Mouse (Mus musculus): ENCODE measurements around the gene Tenm4. TPM values are rescaled to one million over a fixed set of nuclear protein-coding genes. Genes with fewer than 3 reads are reported as not detected.

Gene Tenm4
- polyA plus RNA-seq, 1 experiment from 2014 or later, result 7.3 TPM

- Histone ChIP-seq H3K4me2 (no peak overlapping the region), H3K27me3 (replicated peaks; ENCODE audit: control insufficient read depth, insufficient read depth, low read length) (no peaks in the 10 kb centered on the region), H3K4me1 (replicated peaks; ENCODE audit: control insufficient read depth, insufficient read depth, low read length) (no peaks in the 10 kb centered on the region), H3K4me3 (ENCODE audit: low read depth, low read length) (no peak overlapping the region), H3K9me3 (ENCODE audit: control insufficient read depth, low read length) (no peaks in the 10 kb centered on the region), H3K27ac (ENCODE audit: low read depth, low read length) (no peak overlapping the region), H3K36me3 (ENCODE audit: control insufficient read depth, insufficient read depth, low read length) (no peaks in the 10 kb centered on the region), H3K9ac (ENCODE audit: low read depth, low read length) (no peak overlapping the region)
- DNase-seq (ENCODE audit: low spot score), result no peak
- WGBS, result 80% methylated on average over 8 of the region's 8 CpGs
- no peak for ATAC-seq (replicated peaks; ENCODE audit: low FRiP score)
These were observed 5.7 kb downstream of the Tenm4 start for GRCm38 (mm10) chr7:96176781-96177180.

GRCm38 (mm10) chr7:96181751-96182150, 10.7 kb downstream of the Tenm4 start:
- Histone ChIP-seq H3K4me1 (replicated peaks; ENCODE audit: control insufficient read depth, insufficient read depth, low read length) (no peaks in the 10 kb centered on the region), H3K4me3 (ENCODE audit: low read depth, low read length) (no peak overlapping the region), H3K9me3 (ENCODE audit: control insufficient read depth, low read length) (no peaks in the 10 kb centered on the region), H3K4me2 (no peak overlapping the region), H3K9ac (ENCODE audit: low read depth, low read length) (no peak overlapping the region), H3K27ac (ENCODE audit: low read depth, low read length) (no peak overlapping the region), H3K27me3 (replicated peaks; ENCODE audit: control insufficient read depth, insufficient read depth, low read length) (no peaks in the 10 kb centered on the region), H3K36me3 (ENCODE audit: control insufficient read depth, insufficient read depth, low read length) (no peaks in the 10 kb centered on the region)
- no peak for ATAC-seq (replicated peaks; ENCODE audit: low FRiP score)
- WGBS, result 76% methylated on average over 4 of the region's 4 CpGs
- DNase-seq (ENCODE audit: low spot score), result no peak

GRCm38 (mm10) chr7:96183195-96183594, 12.1 kb downstream of the Tenm4 start:
- H3K4me3 ChIP-seq (ENCODE audit: low read depth, low read length), result no peak overlapping the region
- ATAC-seq (replicated peaks; ENCODE audit: low FRiP score) (no peak), DNase-seq (ENCODE audit: low spot score) (no peak)
- H3K36me3 ChIP-seq (ENCODE audit: control insufficient read depth, insufficient read depth, low read length), result no peaks in the 10 kb centered on the region
- 91% methylated on average over 1 of the region's 1 CpGs for WGBS
- H3K4me2 ChIP-seq, result no peak overlapping the region
- H3K9me3 ChIP-seq (ENCODE audit: control insufficient read depth, low read length), result no peaks in the 10 kb centered on the region
- no peaks in the 10 kb centered on the region for H3K4me1 ChIP-seq (replicated peaks; ENCODE audit: control insufficient read depth, insufficient read depth, low read length)
- H3K27ac ChIP-seq (ENCODE audit: low read depth, low read length), result no peak overlapping the region
- H3K9ac ChIP-seq (ENCODE audit: low read depth, low read length), result no peak overlapping the region
- no peaks in the 10 kb centered on the region for H3K27me3 ChIP-seq (replicated peaks; ENCODE audit: control insufficient read depth, insufficient read depth, low read length)

- no peak overlapping the region for H3K4me3 ChIP-seq (ENCODE audit: low read depth, low read length)
- ATAC-seq (replicated peaks; ENCODE audit: low FRiP score) (no peak), DNase-seq (ENCODE audit: low spot score) (no peak)
- H3K27ac ChIP-seq (ENCODE audit: low read depth, low read length), result no peak overlapping the region
- no peaks in the 10 kb centered on the region for H3K36me3 ChIP-seq (ENCODE audit: control insufficient read depth, insufficient read depth, low read length)
- H3K27me3 ChIP-seq (replicated peaks; ENCODE audit: control insufficient read depth, insufficient read depth, low read length), result no peaks in the 10 kb centered on the region
- H3K4me1 ChIP-seq (replicated peaks; ENCODE audit: control insufficient read depth, insufficient read depth, low read length), result no peaks in the 10 kb centered on the region
- WGBS, result 80% methylated on average over 9 of the region's 9 CpGs
- no peak overlapping the region for H3K9ac ChIP-seq (ENCODE audit: low read depth, low read length)
- no peaks in the 10 kb centered on the region for H3K9me3 ChIP-seq (ENCODE audit: control insufficient read depth, low read length)
- no peak overlapping the region for H3K4me2 ChIP-seq
These were observed 14.4 kb downstream of the Tenm4 start for GRCm38 (mm10) chr7:96185411-96185810.

GRCm38 (mm10) chr7:96203812-96204560, 32.9 kb downstream of the Tenm4 start:
- Histone ChIP-seq H3K9ac (ENCODE audit: low read depth, low read length) (no peak overlapping the region), H3K4me1 (replicated peaks; ENCODE audit: control insufficient read depth, insufficient read depth, low read length) (no peaks in the 10 kb centered on the region), H3K27ac (ENCODE audit: low read depth, low read length) (no peak overlapping the region), H3K27me3 (replicated peaks; ENCODE audit: control insufficient read depth, insufficient read depth, low read length) (peaks cover 16% of the 10 kb centered on the region), H3K4me3 (ENCODE audit: low read depth, low read length) (no peak overlapping the region), H3K36me3 (ENCODE audit: control insufficient read depth, insufficient read depth, low read length) (no peaks in the 10 kb centered on the region), H3K9me3 (ENCODE audit: control insufficient read depth, low read length) (no peaks in the 10 kb centered on the region), H3K4me2 (no peak overlapping the region)
- WGBS, result 68% methylated on average over 10 of the region's 10 CpGs
- ATAC-seq (replicated peaks; ENCODE audit: low FRiP score) (no peak), DNase-seq (ENCODE audit: low spot score) (no peak)

GRCm38 (mm10) chr7:96204809-96205350, 33.8 kb downstream of the Tenm4 start:
- 26% methylated on average over 10 of the region's 10 CpGs for WGBS
- H3K36me3 ChIP-seq (ENCODE audit: control insufficient read depth, insufficient read depth, low read length), result no peaks in the 10 kb centered on the region
- ATAC-seq (replicated peaks; ENCODE audit: low FRiP score), result no peak
- no peaks in the 10 kb centered on the region for H3K9me3 ChIP-seq (ENCODE audit: control insufficient read depth, low read length)
- H3K27me3 ChIP-seq (replicated peaks; ENCODE audit: control insufficient read depth, insufficient read depth, low read length), result peaks cover 25% of the 10 kb centered on the region
- H3K9ac ChIP-seq (ENCODE audit: low read depth, low read length), result no peak overlapping the region
- no peak for DNase-seq (ENCODE audit: low spot score)
- no peaks in the 10 kb centered on the region; the same call in 1 of the 2 replicates for H3K4me1 ChIP-seq (replicated peaks; ENCODE audit: control insufficient read depth, insufficient read depth, low read length)
- no peak overlapping the region for H3K4me2 ChIP-seq
- no peak overlapping the region for H3K4me3 ChIP-seq (ENCODE audit: low read depth, low read length)
- no peak overlapping the region for H3K27ac ChIP-seq (ENCODE audit: low read depth, low read length)

GRCm38 (mm10) chr7:96207071-96207470, 36.0 kb downstream of the Tenm4 start:
- DNase-seq (ENCODE audit: low spot score), result no peak
- no peak for ATAC-seq (replicated peaks; ENCODE audit: low FRiP score)
- no peak overlapping the region for H3K4me2 ChIP-seq
- H3K9ac ChIP-seq (ENCODE audit: low read depth, low read length), result no peak overlapping the region
- no peak overlapping the region for H3K4me3 ChIP-seq (ENCODE audit: low read depth, low read length)
- no peak overlapping the region for H3K27ac ChIP-seq (ENCODE audit: low read depth, low read length)
- peaks cover 47% of the 10 kb centered on the region for H3K27me3 ChIP-seq (replicated peaks; ENCODE audit: control insufficient read depth, insufficient read depth, low read length)
- no peaks in the 10 kb centered on the region for H3K36me3 ChIP-seq (ENCODE audit: control insufficient read depth, insufficient read depth, low read length)
- peaks cover 6% of the 10 kb centered on the region for H3K4me1 ChIP-seq (replicated peaks; ENCODE audit: control insufficient read depth, insufficient read depth, low read length)
- H3K9me3 ChIP-seq (ENCODE audit: control insufficient read depth, low read length), result no peaks in the 10 kb centered on the region
- WGBS, result 55% methylated on average over 3 of the region's 3 CpGs

- H3K27me3 ChIP-seq (replicated peaks; ENCODE audit: control insufficient read depth, insufficient read depth, low read length), result peaks cover 72% of the 10 kb centered on the region
- peak overlapping the region; percentile 48 for H3K4me3 ChIP-seq (ENCODE audit: low read depth, low read length)
- peak overlapping the region; percentile 67 for H3K4me2 ChIP-seq
- WGBS, result 1% methylated on average over 73 of the region's 75 CpGs
- peak; percentile 68 for DNase-seq (ENCODE audit: low spot score)
- H3K4me1 ChIP-seq (replicated peaks; ENCODE audit: control insufficient read depth, insufficient read depth, low read length), result peaks cover 7% of the 10 kb centered on the region
- no peaks in the 10 kb centered on the region for H3K9me3 ChIP-seq (ENCODE audit: control insufficient read depth, low read length)
- peak overlapping the region; percentile 57 for H3K9ac ChIP-seq (ENCODE audit: low read depth, low read length)
- peak; percentile 35 for ATAC-seq (replicated peaks; ENCODE audit: low FRiP score)
- H3K36me3 ChIP-seq (ENCODE audit: control insufficient read depth, insufficient read depth, low read length), result no peaks in the 10 kb centered on the region
- no peak overlapping the region for H3K27ac ChIP-seq (ENCODE audit: low read depth, low read length)
These were observed 38.9 kb downstream of the Tenm4 start for GRCm38 (mm10) chr7:96209783-96210524.

Data from liver, embryonic 11.5 days (tissue).